Mouse (Mus musculus) CH12.LX (cell line): ENCODE results near the gene Yipf1.

Experiments used
- BHLHE40 ChIP-seq: IDR thresholded peaks from 2 replicates; pipeline ENCODE4 v1.6.1; 2011; ENCODE audit warnings: mild to moderate bottlenecking, low read depth, low read length, improper control_type of control experiment
- CHD1 ChIP-seq: IDR thresholded peaks from 2 replicates; pipeline ENCODE4 v1.6.1; 2012; ENCODE audit warnings: low read depth, low read length, improper control_type of control experiment, inconsistent platforms
- CTCF ChIP-seq, 2 experiments: IDR thresholded peaks in 1 of 2; conservative IDR thresholded peaks in 1 of 2; 2 replicates each; pipeline ENCODE4 v1.5.1; 2011 to 2012; ENCODE audit warnings: low read depth in 2 of 2, low read length in 2 of 2, improper control_type of control experiment in 1 of 2, inconsistent platforms in 1 of 2, mild to moderate bottlenecking in 1 of 2, moderate library complexity in 1 of 2
- EP300 ChIP-seq: IDR thresholded peaks from 2 replicates; pipeline ENCODE4 v1.6.1; 2011; ENCODE audit warnings: low read length, improper control_type of control experiment
- JUND ChIP-seq: conservative IDR thresholded peaks from 2 replicates; pipeline ENCODE4 v1.6.1; 2011; ENCODE audit warnings: low read depth, low read length, improper control_type of control experiment
- MAZ ChIP-seq: IDR thresholded peaks from 2 replicates; pipeline ENCODE4 v1.6.1; 2012; ENCODE audit warnings: low read depth, mild to moderate bottlenecking, inconsistent platforms, low read length, improper control_type of control experiment, moderate library complexity
- NELFE ChIP-seq: IDR thresholded peaks from 2 replicates; pipeline ENCODE4 v1.6.1; 2011; ENCODE audit warnings: low read depth, low read length, improper control_type of control experiment
- NRF1 ChIP-seq: IDR thresholded peaks from 2 replicates; pipeline ENCODE4 v1.6.1; 2014; ENCODE audit warnings: low read depth, mild to moderate bottlenecking, inconsistent platforms, low read length, improper control_type of control experiment, moderate library complexity
- POLR2A ChIP-seq: IDR thresholded peaks from 2 replicates; pipeline ENCODE4 v1.6.1; 2011; ENCODE audit warnings: low read depth, mild to moderate bottlenecking, improper control_type of control experiment, low read length
- SIN3A ChIP-seq: IDR thresholded peaks from 2 replicates; pipeline ENCODE4 v1.6.1; 2012; ENCODE audit warnings: low read length, improper control_type of control experiment, inconsistent platforms
- ZC3H11A ChIP-seq: IDR thresholded peaks from 2 replicates; pipeline ENCODE4 v1.6.1; 2012; ENCODE audit warnings: low read depth, mild to moderate bottlenecking, inconsistent platforms, low read length, improper control_type of control experiment
- ZKSCAN1 ChIP-seq: IDR thresholded peaks from 2 replicates; pipeline ENCODE4 v1.6.1; 2012; ENCODE audit warnings: low read depth, inconsistent platforms, low read length, improper control_type of control experiment, borderline replicate concordance
- ZNF384 ChIP-seq: IDR thresholded peaks from 2 replicates; pipeline ENCODE4 v1.6.1; 2012; ENCODE audit warnings: low read depth, low read length, improper control_type of control experiment, inconsistent platforms

DNA sequence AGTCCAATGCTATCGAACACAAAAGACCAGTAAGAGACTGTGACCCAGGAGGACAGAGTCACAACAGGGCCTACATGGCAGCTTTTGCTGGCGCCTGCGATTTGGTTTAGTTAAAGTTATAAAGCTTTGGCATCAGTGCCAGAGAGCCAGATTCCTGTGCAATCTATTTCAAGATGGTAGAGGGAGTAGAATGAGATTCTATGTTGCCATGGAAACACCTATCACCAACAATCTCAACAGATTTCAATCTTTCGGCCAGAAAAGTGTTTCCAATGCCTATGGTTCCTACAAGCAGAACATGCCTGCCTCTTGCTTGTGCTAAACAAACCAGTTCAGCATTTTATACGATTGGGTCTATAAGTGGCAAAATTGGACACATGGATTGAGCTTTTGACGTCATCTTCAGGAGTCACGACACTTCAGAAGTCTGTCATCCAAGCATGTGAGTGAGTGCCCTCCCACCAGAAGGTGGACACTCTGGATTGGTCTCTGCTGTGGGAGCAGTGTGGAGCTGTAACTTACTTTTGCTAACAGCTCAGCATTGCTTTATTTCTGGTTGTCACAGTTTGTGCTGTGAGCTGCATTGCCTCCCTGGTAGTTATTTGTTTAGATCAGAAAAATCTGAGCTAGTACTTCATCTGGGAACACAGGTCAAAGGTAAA lies 22.4 kb upstream of the Yipf1 start:
- TF ChIP-seq BHLHE40, result no peak
- no peak for TF ChIP-seq SIN3A
- no peak for TF ChIP-seq CTCF (conservative IDR thresholded peaks at IDR 0.05 in 1 of 2, IDR thresholded peaks at IDR 0.05 in 1 of 2; ENCODE audit: low read depth in 2 of 2, low read length in 2 of 2)
- no peak for TF ChIP-seq EP300
- TF ChIP-seq POLR2A, result no peak
- no peak for TF ChIP-seq CHD1
- no peak for TF ChIP-seq ZNF384
- no peak for TF ChIP-seq MAZ
- no peak for TF ChIP-seq ZKSCAN1
- TF ChIP-seq JUND, result no peak
- no peak for TF ChIP-seq NELFE
- no peak for TF ChIP-seq ZC3H11A
- TF ChIP-seq NRF1, result no peak
